Mouse (Mus musculus) hindlimb bud, embryonic 11.5 days (tissue): ENCODE results near the gene Cenpn.
A peak's percentile ranks its signal among the peaks of the same experiment; 100 is the strongest.

Experiments used
- DNase-seq: peaks from one replicate; pipeline ENCODE4 v3.0.0-alpha.2; 2012; ENCODE audit warnings: low read depth, low spot score; ENCODE audit errors: extremely low spot score

Cenpn gene

GRCm38 (mm10) chr8:116921337-116922059 is at the start of gene Cenpn, which contains the start of gene Cmc2:
Cenpn (plus strand) TSS chr8:116921730.
Cmc2 (minus strand) TSS chr8:116921455.
- peak; percentile 95 for DNase-seq

- no peak for DNase-seq
These were observed 48.7 kb upstream of the Cenpn start for GRCm38 (mm10) chr8:116872761-116873342.

- DNase-seq, result no peak
These were observed 47.9 kb upstream of the Cenpn start for GRCm38 (mm10) chr8:116873586-116873985.

GRCm38 (mm10) chr8:116873986-116874385 is 47.5 kb upstream of the Cenpn start:
- DNase-seq, result no peak

- no peak for DNase-seq
These were observed 45.6 kb upstream of the Cenpn start for GRCm38 (mm10) chr8:116875798-116876450.

GRCm38 (mm10) chr8:116881396-116881795 is 40.1 kb upstream of the Cenpn start:
- DNase-seq, result no peak

- DNase-seq, result no peak
These were observed 33.7 kb upstream of the Cenpn start for GRCm38 (mm10) chr8:116887813-116888212.

GRCm38 (mm10) chr8:116891446-116891845 is 30.1 kb upstream of the Cenpn start:
- no peak for DNase-seq

- no peak for DNase-seq
These were observed 29.4 kb upstream of the Cenpn start for GRCm38 (mm10) chr8:116892130-116892529.

- no peak for DNase-seq
These were observed 28.9 kb upstream of the Cenpn start for GRCm38 (mm10) chr8:116892636-116893035.

GRCm38 (mm10) chr8:116893938-116894337 is 27.6 kb upstream of the Cenpn start:
- DNase-seq, result no peak

GRCm38 (mm10) chr8:116895521-116895920 is 26.0 kb upstream of the Cenpn start:
- no peak for DNase-seq

- no peak for DNase-seq
These were observed 16.8 kb upstream of the Cenpn start for GRCm38 (mm10) chr8:116904736-116905135.

GRCm38 (mm10) chr8:116905252-116905651 is 16.3 kb upstream of the Cenpn start:
- no peak for DNase-seq

- no peak for DNase-seq
These were observed 15.7 kb upstream of the Cenpn start for GRCm38 (mm10) chr8:116905836-116906235.

- DNase-seq, result no peak
These were observed 559 bp upstream of the Cenpn start for GRCm38 (mm10) chr8:116921005-116921336.

GRCm38 (mm10) chr8:116922060-116922757 is 679 bp downstream of the Cenpn start:
- DNase-seq, result no peak

- DNase-seq, result no peak
These were observed 2.0 kb downstream of the Cenpn start for GRCm38 (mm10) chr8:116923526-116923925.

GRCm38 (mm10) chr8:116927880-116928279 is 6.3 kb downstream of the Cenpn start:
- DNase-seq, result no peak

GRCm38 (mm10) chr8:116928588-116928987 is 7.1 kb downstream of the Cenpn start:
- DNase-seq, result no peak

- DNase-seq, result no peak
These were observed 13.4 kb downstream of the Cenpn start for GRCm38 (mm10) chr8:116934976-116935375.

GRCm38 (mm10) chr8:116935506-116935905 is 14.0 kb downstream of the Cenpn start:
- no peak for DNase-seq
